Mouse (Mus musculus) liver, embryonic 16.5 days (tissue): ENCODE measurements around the gene Cenpn. TPM values are rescaled to one million over a fixed set of nuclear protein-coding genes. Genes with fewer than 3 reads are reported as not detected.
A peak's percentile ranks its signal among the peaks of the same experiment; 100 is the strongest.

ENCODE experiments used
- ATAC-seq: fragments of 200-750 bp; cut with Nextera tagmentation; 2 replicates; pipeline ENCODE4 v1.8.0; 2017; ENCODE audit warnings: low read depth, mild to moderate bottlenecking, moderate number of reproducible peaks, moderate library complexity
- H3K27ac ChIP-seq: fragments of 300-500 bp; sonication (generic); 2 replicates; pipeline ENCODE4 v1.5.1; 2014; ENCODE audit warnings: mild to moderate bottlenecking, low read length
- H3K27me3 ChIP-seq: fragments of 300-500 bp; sonication (generic); 2 replicates; pipeline ENCODE4 v1.6.1; 2014; ENCODE audit warnings: low read depth, low read length, mixed read lengths; ENCODE audit not compliant: control insufficient read depth, insufficient read depth
- H3K36me3 ChIP-seq: fragments of 300-500 bp; sonication (generic); 2 replicates; pipeline ENCODE4 v1.6.1; 2014; ENCODE audit warnings: mild to moderate bottlenecking; ENCODE audit not compliant: control insufficient read depth, insufficient read depth
- H3K4me1 ChIP-seq: fragments of 300-500 bp; sonication (generic); 2 replicates; pipeline ENCODE4 v1.6.1; 2014; ENCODE audit warnings: low read depth, low read length, mixed read lengths; ENCODE audit not compliant: control insufficient read depth
- H3K4me2 ChIP-seq: fragments of 300-500 bp; sonication (generic); 2 replicates; pipeline ENCODE4 v1.6.1; 2014; ENCODE audit warnings: low read depth, low read length, mixed read lengths
- H3K4me3 ChIP-seq: fragments of 300-500 bp; sonication (generic); 2 replicates; pipeline ENCODE4 v1.5.1; 2014; ENCODE audit warnings: low read depth, mild to moderate bottlenecking, low read length
- H3K9ac ChIP-seq: fragments of 300-500 bp; sonication (generic); 2 replicates; pipeline ENCODE4 v1.6.1; 2014; ENCODE audit warnings: low read depth, low read length
- H3K9me3 ChIP-seq: fragments of 300-500 bp; sonication (generic); replicated peaks from 2 replicates; pipeline ENCODE4 v1.6.1; 2016; ENCODE audit warnings: low read length; ENCODE audit not compliant: control insufficient read depth
- WGBS: fragments of 180-500 bp; shearing (Covaris S2); extraction: QIAGEN DNeasy Blood & Tissue Kit; methylation state at CpG from one replicate; pipeline ENCODE4 v1.1.7; 2014; ENCODE audit not compliant: insufficient replicate concordance; 5-methylcytosine and 5-hydroxymethylcytosine counted together
- polyA plus RNA-seq: library from polyadenylated mRNA; unstranded; fragments of >200 nt; fragmentation: Nextera tagmentation; extraction: Ambion mirVana; gene quantifications from 2 replicates; pipeline ENCODE4 v1.2.1, GENCODE M21; 2015

The Cenpn gene
- polyA plus RNA-seq, 1 experiment from 2014 or later, result 21.5 TPM

DNA sequence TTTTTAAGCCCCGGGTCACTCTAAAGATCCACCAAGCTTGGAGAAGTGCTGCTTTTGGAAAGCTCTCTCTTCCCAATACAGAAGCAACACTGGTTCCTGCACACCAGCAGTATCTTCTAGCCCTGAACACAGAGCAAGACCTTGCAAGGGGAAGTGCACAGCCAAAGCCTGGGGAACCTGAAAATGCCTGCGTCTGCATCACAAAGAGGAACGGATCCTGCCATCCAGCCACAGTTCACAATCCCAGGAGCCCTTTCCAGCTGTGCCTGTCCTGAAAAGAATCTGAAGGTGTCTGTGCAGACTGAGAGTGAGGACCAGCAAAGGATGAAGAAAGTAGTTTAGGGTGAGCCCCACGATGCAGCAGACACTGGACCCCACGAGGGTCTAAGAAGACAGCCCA, 53.5 kb downstream of the Cenpn start:
- no peak overlapping the region for H3K4me3 ChIP-seq
- no peak overlapping the region for H3K27ac ChIP-seq
- H3K4me1 ChIP-seq, result peaks cover 15% of the 10 kb centered on the region
- no peak overlapping the region for H3K9ac ChIP-seq
- H3K36me3 ChIP-seq, result no peaks in the 10 kb centered on the region
- H3K4me2 ChIP-seq, result no peak overlapping the region
- WGBS, result 27% methylated on average over 5 of the region's 5 CpGs
- no peaks in the 10 kb centered on the region for H3K9me3 ChIP-seq
- no peaks in the 10 kb centered on the region; the same call in 1 of the 2 replicates for H3K27me3 ChIP-seq
- no peak for ATAC-seq

- Histone ChIP-seq H3K36me3 (no peaks in the 10 kb centered on the region), H3K4me3 (no peak overlapping the region), H3K27me3 (no peaks in the 10 kb centered on the region; the same call in 1 of the 2 replicates), H3K27ac (no peak overlapping the region), H3K4me1 (peaks cover 16% of the 10 kb centered on the region), H3K9ac (no peak overlapping the region), H3K4me2 (no peak overlapping the region), H3K9me3 (no peaks in the 10 kb centered on the region)
- 59% methylated on average over 5 of the region's 5 CpGs for WGBS
- no peak for ATAC-seq
Measured at GRCm38 (mm10) chr8:116975606-116976005, 54.1 kb downstream of the Cenpn start.

DNA sequence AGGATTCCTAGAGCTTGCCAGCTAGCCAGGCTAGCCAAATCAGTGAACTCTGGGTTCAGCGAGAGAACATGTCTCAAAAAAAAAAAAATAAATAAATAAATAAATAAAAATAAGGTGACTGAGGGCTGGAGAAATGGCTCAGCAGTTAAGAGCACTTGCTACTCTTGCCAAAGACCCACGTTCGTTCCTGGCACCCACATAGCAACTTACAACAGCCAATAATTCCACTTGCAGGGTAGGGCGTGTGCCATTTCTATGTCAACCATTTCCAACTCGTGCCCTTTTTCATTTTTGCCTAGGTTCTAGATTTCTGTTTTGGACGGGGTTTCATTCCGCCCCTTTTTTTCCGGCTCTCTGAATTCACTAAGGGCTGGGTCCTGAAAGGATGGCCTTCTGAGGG, 56.5 kb downstream of the Cenpn start:
- Histone ChIP-seq H3K27me3 (no peaks in the 10 kb centered on the region; the same call in 1 of the 2 replicates), H3K27ac (no peak overlapping the region), H3K9ac (peak overlapping the region; percentile 64), H3K36me3 (no peaks in the 10 kb centered on the region), H3K4me1 (peaks cover 16% of the 10 kb centered on the region), H3K4me3 (peak overlapping the region; percentile 93), H3K4me2 (peak overlapping the region; percentile 83), H3K9me3 (no peaks in the 10 kb centered on the region)
- ATAC-seq, result no peak
- 24% methylated on average over 8 of the region's 8 CpGs for WGBS

- Histone ChIP-seq H3K4me3 (peak within 1 kb of the TSS; percentile 93), H3K4me1 (peaks cover 16% of the 10 kb centered on the region), H3K27ac (peak within 1 kb of the TSS; percentile 66), H3K4me2 (peak within 1 kb of the TSS; percentile 83), H3K9me3 (no peaks in the 10 kb centered on the region), H3K9ac (peak within 1 kb of the TSS; percentile 64), H3K27me3 (no peaks in the 10 kb centered on the region; the same call in 1 of the 2 replicates), H3K36me3 (no peaks in the 10 kb centered on the region)
- WGBS, result under 1% methylated on average over 46 of the region's 46 CpGs
- peak; percentile 98 for ATAC-seq
Measured at GRCm38 (mm10) chr8:116978631-116979256, 57.2 kb downstream of the Cenpn start, which contains the start of gene 1700030J22Rik. 1700030J22Rik (minus strand) TSS chr8:116978959.

- Histone ChIP-seq H3K27me3 (no peaks in the 10 kb centered on the region; the same call in 1 of the 2 replicates), H3K4me2 (peak overlapping the region; percentile 14; the same call in 1 of the 2 replicates), H3K4me3 (no peak overlapping the region), H3K4me1 (peaks cover 16% of the 10 kb centered on the region), H3K9ac (no peak overlapping the region), H3K9me3 (no peaks in the 10 kb centered on the region), H3K27ac (no peak overlapping the region), H3K36me3 (no peaks in the 10 kb centered on the region)
- no peak for ATAC-seq
- WGBS, result 17% methylated on average over 4 of the region's 4 CpGs
Measured at GRCm38 (mm10) chr8:116980117-116980516, 58.6 kb downstream of the Cenpn start.

DNA sequence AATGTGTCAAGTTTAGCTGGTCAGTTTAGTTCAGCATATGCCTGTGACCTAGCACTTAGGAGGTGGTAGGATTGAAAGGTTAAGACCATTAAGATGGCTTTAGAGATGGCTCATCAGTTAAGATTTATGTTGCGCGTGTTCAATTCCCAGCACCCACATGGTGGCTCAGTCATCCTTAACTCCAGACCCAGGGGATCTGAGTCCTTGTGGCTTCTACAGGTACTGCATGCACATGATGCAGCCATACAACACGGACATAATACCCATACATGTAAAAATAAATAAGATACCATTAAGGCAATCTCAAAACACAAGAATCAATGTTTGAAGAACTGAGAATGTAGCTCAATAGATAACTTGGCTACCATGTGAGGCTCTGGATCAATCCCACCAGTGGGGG, 68.3 kb downstream of the Cenpn start:
- no peaks in the 10 kb centered on the region for H3K36me3 ChIP-seq
- no peak for ATAC-seq
- WGBS, result 86% methylated on average over 3 of the region's 3 CpGs

More for the DNA sequence above, 68.3 kb downstream of the Cenpn start:
- no peak overlapping the region for H3K4me2 ChIP-seq
- no peak overlapping the region for H3K4me3 ChIP-seq
- H3K27ac ChIP-seq, result no peak overlapping the region
- H3K4me1 ChIP-seq, result peaks cover 13% of the 10 kb centered on the region
- no peak overlapping the region for H3K9ac ChIP-seq
- H3K9me3 ChIP-seq, result no peaks in the 10 kb centered on the region
- H3K27me3 ChIP-seq, result no peaks in the 10 kb centered on the region

Other genes starting within 250 kb of the Cenpn start
- 1.6 and 1.8 TPM in 2 replicates for gene Cdyl2, start 188.7 kb upstream of the Cenpn start, polyA plus RNA-seq
- 49.7 and 54.0 TPM in 2 replicates for gene Cmc2, start 275 bp upstream of the Cenpn start, polyA plus RNA-seq
- 3.3 and 3.8 TPM in 2 replicates for gene Atmin, start 21.7 kb downstream of the Cenpn start, polyA plus RNA-seq
- 0.47 and 0.54 TPM in 2 replicates for gene 1700030J22Rik, start 57.2 kb downstream of the Cenpn start, polyA plus RNA-seq
- gene Gcsh, start 71.8 kb downstream of the Cenpn start, polyA plus RNA-seq, result 92.4 and 94.0 TPM in 2 replicates
- gene Pkd1l2, start 160.7 kb downstream of the Cenpn start, polyA plus RNA-seq, result not detected in 2 replicates
- 5.6 and 5.8 TPM in 2 replicates for gene Bco1, start 174.1 kb downstream of the Cenpn start, polyA plus RNA-seq
- gene Gan, start 236.4 kb downstream of the Cenpn start, polyA plus RNA-seq, result 0.58 and 0.63 TPM in 2 replicates